Mouse (Mus musculus) thymus, postnatal 0 days (tissue): ENCODE measurements around the gene Cyp2j7. TPM values are rescaled to one million over a fixed set of nuclear protein-coding genes. Genes with fewer than 3 reads are reported as not detected.
"Not testable (repeated sequence)": the region's sequence is repeated elsewhere in the genome, so short reads cannot be mapped to it uniquely, and the experiment has no call there.

ENCODE experiments used
- DNase-seq: peaks from one replicate; pipeline ENCODE4 v3.0.0-alpha.2; 2015; ENCODE audit warnings: low spot score
- polyA plus RNA-seq: library from polyadenylated mRNA; unstranded; fragments of >200 nt; fragmentation: Nextera tagmentation; extraction: Ambion mirVana; gene quantifications from 2 replicates; pipeline ENCODE4 v1.2.1, GENCODE M21; 2015

Gene Cyp2j7
- not detected in 2 replicates for polyA plus RNA-seq

- no peak for DNase-seq
Observed at GRCm38 (mm10) chr4:96236559-96236958, at the start of gene Cyp2j7. Cyp2j7 (minus strand) TSS chr4:96236659.

DNA sequence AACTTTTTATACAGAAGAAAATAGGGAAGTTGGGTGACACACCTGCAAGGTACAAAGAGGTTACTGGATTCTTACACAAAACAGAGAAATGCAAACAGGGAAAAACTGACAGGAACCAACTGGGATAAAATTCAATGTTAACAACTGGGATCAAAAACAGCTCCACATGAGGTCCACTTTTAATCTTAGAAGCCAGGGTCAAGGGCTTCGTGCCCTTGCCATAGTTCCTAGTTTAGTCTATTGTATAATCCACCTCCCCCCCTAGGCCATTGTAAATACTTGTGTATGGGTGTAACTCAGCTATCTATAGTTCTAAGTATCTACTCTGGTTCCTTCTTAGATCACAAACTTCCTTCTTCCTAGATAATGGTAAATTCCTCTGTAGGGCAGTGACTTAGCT, 40.4 kb upstream of the Cyp2j7 start:
- DNase-seq: not testable (repeated sequence)

DNA sequence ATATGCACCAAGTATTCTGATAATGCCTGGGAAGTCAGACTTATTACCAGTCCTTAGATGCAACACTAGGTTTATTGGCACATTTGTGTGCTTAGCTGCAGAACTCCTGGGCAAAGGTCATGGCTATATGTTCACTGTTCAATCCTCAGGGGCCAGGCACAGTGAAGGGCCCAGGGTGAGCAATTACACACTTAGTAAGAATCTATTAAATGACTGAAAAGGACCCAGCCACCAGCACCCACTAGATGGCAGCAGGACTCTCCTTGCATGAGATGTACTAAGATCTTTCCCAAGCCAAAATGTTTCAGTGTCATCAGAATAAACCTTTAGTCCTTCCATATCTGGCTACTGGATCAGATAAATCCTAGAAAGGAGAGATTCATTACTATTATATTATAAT, 37.4 kb upstream of the Cyp2j7 start:
- no peak for DNase-seq

- DNase-seq: no peak
Observed at GRCm38 (mm10) chr4:96196701-96197100, 39.8 kb downstream of the Cyp2j7 start.

- not testable (repeated sequence) for DNase-seq
Observed at GRCm38 (mm10) chr4:96189321-96189720, 47.1 kb downstream of the Cyp2j7 start.

- not testable (repeated sequence) for DNase-seq
Observed at GRCm38 (mm10) chr4:96188671-96189070, 47.8 kb downstream of the Cyp2j7 start.

DNA sequence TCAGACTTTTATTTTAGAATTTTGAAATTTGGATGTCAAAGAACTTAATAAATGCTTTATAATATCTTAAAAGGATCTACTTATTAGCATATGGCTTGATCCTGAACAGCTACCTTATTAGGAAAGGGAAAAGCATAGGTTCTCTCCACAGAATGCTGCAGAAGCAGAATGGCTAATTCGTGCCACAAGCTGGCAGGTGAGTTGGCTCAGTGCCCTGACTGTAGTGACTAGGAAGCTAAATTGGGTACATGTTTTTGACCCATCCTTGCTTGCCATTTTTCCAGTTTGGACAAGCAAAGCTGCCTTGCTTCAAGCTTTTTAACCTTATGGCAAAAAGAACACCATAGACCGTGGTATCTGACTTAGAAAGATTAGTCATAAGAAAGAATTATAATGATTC, 48.3 kb downstream of the Cyp2j7 start:
- DNase-seq: not testable (repeated sequence)

- DNase-seq: not testable (repeated sequence)
Observed at GRCm38 (mm10) chr4:96184716-96185115, 51.7 kb downstream of the Cyp2j7 start.

- no peak for DNase-seq
Observed at GRCm38 (mm10) chr4:96162839-96163238, 73.6 kb downstream of the Cyp2j7 start.

DNA sequence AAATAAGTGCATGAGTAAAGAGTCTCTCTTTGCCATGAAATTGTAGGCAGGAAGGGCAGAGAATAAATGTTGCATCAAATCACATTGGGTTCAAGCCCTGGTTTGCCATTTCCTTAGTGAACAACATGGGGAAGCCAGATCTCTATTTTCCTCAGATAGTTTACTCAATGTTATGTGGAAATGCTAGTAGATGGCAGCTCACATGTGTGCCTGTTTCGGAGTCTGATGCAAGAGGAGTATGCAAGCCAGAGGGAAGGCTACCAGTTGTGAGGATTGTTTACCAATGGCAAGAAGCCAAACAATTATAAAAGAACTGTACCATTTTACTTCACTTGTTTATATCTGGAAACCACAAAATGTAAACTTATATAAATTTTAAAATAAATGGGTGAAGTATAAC, 74.9 kb downstream of the Cyp2j7 start:
- no peak for DNase-seq

Other genes with a start within 250 kb of the Cyp2j7 start
- 0.05 TPM in 1 of 2 replicates, not detected in the other for gene Cyp2j13, start 159.1 kb downstream of the Cyp2j7 start, polyA plus RNA-seq
- 0.09 TPM in 1 of 2 replicates, not detected in the other for gene Cyp2j12, start 95.5 kb downstream of the Cyp2j7 start, polyA plus RNA-seq
- gene Cyp2j11, start 112.0 kb upstream of the Cyp2j7 start, polyA plus RNA-seq: 0.09 TPM in 1 of 2 replicates, not detected in the other